Mouse (Mus musculus) forebrain, postnatal 0 days (tissue): ENCODE measurements around the gene Cyb5d1. TPM values are rescaled to one million over a fixed set of nuclear protein-coding genes. Genes with fewer than 3 reads are reported as not detected.

Experiments
- ATAC-seq: fragments of 200-750 bp; cut with Nextera tagmentation; 2 replicates; pipeline ENCODE4 v1.8.0; 2017; ENCODE audit warnings: mild to moderate bottlenecking, moderate library complexity
- DNase-seq: peaks from one replicate; pipeline ENCODE4 v3.0.0-alpha.2; 2015
- H3K27ac ChIP-seq: fragments of 300-500 bp; sonication (generic); 2 replicates; pipeline ENCODE4 v1.5.1; 2014; ENCODE audit warnings: low read depth, mild to moderate bottlenecking, antibody characterized with exemption, low read length, moderate library complexity, mixed read lengths
- H3K27me3 ChIP-seq: fragments of 300-500 bp; sonication (generic); 2 replicates; pipeline ENCODE4 v1.6.1; 2014; ENCODE audit warnings: mild to moderate bottlenecking, low read length, mixed read lengths; ENCODE audit not compliant: insufficient read depth
- H3K36me3 ChIP-seq: fragments of 300-500 bp; sonication (generic); 2 replicates; pipeline ENCODE4 v1.6.1; 2014; ENCODE audit warnings: mild to moderate bottlenecking, moderate library complexity; ENCODE audit not compliant: insufficient read depth
- H3K4me1 ChIP-seq: fragments of 300-500 bp; sonication (generic); 2 replicates; pipeline ENCODE4 v1.6.1; 2014; ENCODE audit warnings: antibody characterized with exemption; ENCODE audit not compliant: insufficient read depth
- H3K4me2 ChIP-seq: fragments of 300-500 bp; sonication (generic); 2 replicates; pipeline ENCODE4 v1.6.1; 2014; ENCODE audit warnings: low read depth, mild to moderate bottlenecking, moderate library complexity
- H3K4me3 ChIP-seq: fragments of 300-500 bp; sonication (generic); 2 replicates; pipeline ENCODE4 v1.5.1; 2014; ENCODE audit warnings: low read depth, low read length, mixed read lengths
- H3K9ac ChIP-seq: fragments of 300-500 bp; sonication (generic); 2 replicates; pipeline ENCODE4 v1.6.1; 2014; ENCODE audit warnings: mild to moderate bottlenecking
- H3K9me3 ChIP-seq: fragments of 300-500 bp; sonication (generic); 2 replicates; pipeline ENCODE4 v1.6.1; 2016; ENCODE audit warnings: low read length
- CTCF ChIP-seq: sonication (generic); IDR thresholded peaks from 2 replicates; pipeline ENCODE4 v1.5.1; 2016; ENCODE audit warnings: antibody characterized with exemption, control low read depth, low read depth
- WGBS: fragments of 180-500 bp; shearing (Covaris S2); extraction: QIAGEN DNeasy Blood & Tissue Kit; methylation state at CpG from one replicate; pipeline ENCODE4 v1.1.7; 2014; 5-methylcytosine and 5-hydroxymethylcytosine counted together
- polyA plus RNA-seq: library from polyadenylated mRNA; unstranded; fragments of >200 nt; fragmentation: Nextera tagmentation; extraction: Ambion mirVana; gene quantifications from 2 replicates; pipeline ENCODE4 v1.2.1, GENCODE M21; 2015
- total RNA-seq: library from RNA; depleted of rRNA; stranded (reverse); fragments of >200 nt; gene quantifications from 2 replicates; pipeline ENCODE4 v1.2.3, GENCODE M21; 2014

Cyb5d1 gene
- total and polyA plus RNA-seq, 2 experiments from 2014 or later, result 21.1 to 24.2 TPM

- 0 out of 2 replicates have a peak, but pooled peaks cover 6% of the 10 kb centered on the region for H3K4me1 ChIP-seq
- TF ChIP-seq CTCF, result peak; percentile 96
- DNase-seq, result peak; percentile 95
- WGBS, result 19% methylated on average over 22 of the region's 22 CpGs
- H3K9me3 ChIP-seq, result no peaks in the 10 kb centered on the region
- peak overlapping the region; percentile 5; the same call in 1 of the 2 replicates for H3K27ac ChIP-seq
- H3K4me3 ChIP-seq, result no peak overlapping the region
- peak; percentile 83 for ATAC-seq
- H3K27me3 ChIP-seq, result no peaks in the 10 kb centered on the region
- no peak overlapping the region for H3K9ac ChIP-seq
- no peak overlapping the region for H3K4me2 ChIP-seq
- H3K36me3 ChIP-seq, result peaks cover 69% of the 10 kb centered on the region
Observed at GRCm38 (mm10) chr11:69401210-69401637, 5.8 kb upstream of the Cyb5d1 start.

- ATAC-seq, result no peak
- WGBS, result 78% methylated on average over 25 of the region's 25 CpGs
- peak; percentile 49 for DNase-seq
- peaks cover 59% of the 10 kb centered on the region for H3K36me3 ChIP-seq
- no peak overlapping the region for H3K4me3 ChIP-seq
- no peaks in the 10 kb centered on the region for H3K27me3 ChIP-seq
- H3K9ac ChIP-seq, result no peak overlapping the region
- no peaks in the 10 kb centered on the region for H3K9me3 ChIP-seq
- TF ChIP-seq CTCF, result no peak
- H3K27ac ChIP-seq, result 0 out of 2 replicates have a peak overlapping the region, but pooled peaks have one; percentile 35
- H3K4me1 ChIP-seq, result 0 out of 2 replicates have a peak, but pooled peaks cover 6% of the 10 kb centered on the region
- no peak overlapping the region for H3K4me2 ChIP-seq
Observed at GRCm38 (mm10) chr11:69400083-69400850, 4.8 kb upstream of the Cyb5d1 start.

GRCm38 (mm10) chr11:69399201-69400082, 4.0 kb upstream of the Cyb5d1 start:
- Histone ChIP-seq H3K27ac (0 out of 2 replicates have a peak overlapping the region, but pooled peaks have one; percentile 35), H3K9me3 (no peaks in the 10 kb centered on the region), H3K36me3 (peaks cover 51% of the 10 kb centered on the region), H3K4me3 (no peak overlapping the region), H3K9ac (no peak overlapping the region), H3K4me2 (no peak overlapping the region), H3K27me3 (no peaks in the 10 kb centered on the region), H3K4me1 (peaks cover 7% of the 10 kb centered on the region; the same call in 1 of the 2 replicates)
- no peak for ATAC-seq
- TF ChIP-seq CTCF, result 0 out of 2 replicates have a peak, but pooled peaks have one; percentile 1
- DNase-seq, result peak; percentile 32
- WGBS, result 27% methylated on average over 66 of the region's 66 CpGs

- no peak overlapping the region for H3K4me2 ChIP-seq
- DNase-seq, result no peak
- H3K27me3 ChIP-seq, result no peaks in the 10 kb centered on the region
- H3K27ac ChIP-seq, result peak overlapping the region; percentile 41; the same call in 1 of the 2 replicates
- peaks cover 10% of the 10 kb centered on the region; the same call in 1 of the 2 replicates for H3K4me1 ChIP-seq
- no peak overlapping the region for H3K9ac ChIP-seq
- WGBS, result 34% methylated on average over 21 of the region's 21 CpGs
- no peak for TF ChIP-seq CTCF
- H3K4me3 ChIP-seq, result no peak overlapping the region
- no peak for ATAC-seq
- H3K9me3 ChIP-seq, result no peaks in the 10 kb centered on the region
- peaks cover 43% of the 10 kb centered on the region for H3K36me3 ChIP-seq
Observed at GRCm38 (mm10) chr11:69398486-69399200, 3.2 kb upstream of the Cyb5d1 start.

GRCm38 (mm10) chr11:69398059-69398458, 2.6 kb upstream of the Cyb5d1 start, which contains the start of gene Tmem88:
TSS of gene Tmem88 (minus strand) at chr11:69398234.
- Histone ChIP-seq H3K9me3 (no peaks in the 10 kb centered on the region), H3K4me1 (peaks cover 10% of the 10 kb centered on the region; the same call in 1 of the 2 replicates), H3K27ac (peak within 1 kb of the TSS; percentile 51; the same call in 1 of the 2 replicates), H3K4me2 (peak within 1 kb of the TSS; percentile 24), H3K36me3 (peaks cover 37% of the 10 kb centered on the region), H3K4me3 (no peak within 1 kb of the TSS), H3K27me3 (no peaks in the 10 kb centered on the region), H3K9ac (peak within 1 kb of the TSS; percentile 7; the same call in 1 of the 2 replicates)
- DNase-seq, result no peak
- WGBS, result 13% methylated on average over 15 of the region's 16 CpGs
- no peak for ATAC-seq
- no peak for TF ChIP-seq CTCF

- Histone ChIP-seq H3K4me3 (no peak overlapping the region), H3K9ac (peak overlapping the region; percentile 7; the same call in 1 of the 2 replicates), H3K4me2 (peak overlapping the region; percentile 24), H3K9me3 (no peaks in the 10 kb centered on the region), H3K4me1 (peaks cover 10% of the 10 kb centered on the region; the same call in 1 of the 2 replicates), H3K36me3 (peaks cover 33% of the 10 kb centered on the region), H3K27me3 (no peaks in the 10 kb centered on the region), H3K27ac (0 out of 2 replicates have a peak overlapping the region, but pooled peaks have one; percentile 51)
- ATAC-seq (no peak), DNase-seq (peak; percentile 42)
- WGBS, result 13% methylated on average over 24 of the region's 24 CpGs
- TF ChIP-seq CTCF, result peak; percentile 44
Observed at GRCm38 (mm10) chr11:69397581-69398057, 2.2 kb upstream of the Cyb5d1 start.
